Mouse (Mus musculus) erythroblast, embryonic 14.5 days (primary cell): ENCODE results near the gene Ppm1h. TPM values are rescaled to one million over a fixed set of nuclear protein-coding genes. Genes with fewer than 3 reads are reported as not detected.

Experiments used
- H3K27me3 ChIP-seq: 2 replicates; pipeline ENCODE4 v1.6.1; 2012; ENCODE audit warnings: inconsistent platforms; ENCODE audit not compliant: control insufficient read depth
- H3K36me3 ChIP-seq: 2 replicates; pipeline ENCODE4 v1.6.1; 2012; ENCODE audit warnings: mild to moderate bottlenecking, inconsistent platforms; ENCODE audit not compliant: control insufficient read depth
- H3K4me1 ChIP-seq: 2 replicates; pipeline ENCODE4 v1.6.1; 2012; ENCODE audit warnings: inconsistent platforms; ENCODE audit not compliant: control insufficient read depth
- H3K4me3 ChIP-seq: replicated peaks from 2 replicates; pipeline ENCODE3; 2012; ENCODE audit warnings: moderate library complexity, mild to moderate bottlenecking, inconsistent platforms
- H3K9me3 ChIP-seq: 2 replicates; pipeline ENCODE4 v1.6.1; 2012; ENCODE audit warnings: low read length, inconsistent platforms, mixed read lengths; ENCODE audit not compliant: control insufficient read depth
- GATA1 ChIP-seq: IDR thresholded peaks from 2 replicates; pipeline ENCODE4 v1.6.1; 2012; ENCODE audit warnings: low read length, inconsistent platforms, mixed read lengths
- TAL1 ChIP-seq: IDR thresholded peaks from 3 replicates; pipeline ENCODE4 v1.6.1; 2012; ENCODE audit warnings: low read length, inconsistent platforms, mixed read lengths
- polyA plus RNA-seq: library from polyadenylated mRNA; stranded (reverse); fragments of >175 nt; gene quantifications from 2 replicates; pipeline ENCODE4 v1.2.3, GENCODE M21; 2012

Ppm1h gene
- polyA plus RNA-seq, 1 experiment = not detected

DNA sequence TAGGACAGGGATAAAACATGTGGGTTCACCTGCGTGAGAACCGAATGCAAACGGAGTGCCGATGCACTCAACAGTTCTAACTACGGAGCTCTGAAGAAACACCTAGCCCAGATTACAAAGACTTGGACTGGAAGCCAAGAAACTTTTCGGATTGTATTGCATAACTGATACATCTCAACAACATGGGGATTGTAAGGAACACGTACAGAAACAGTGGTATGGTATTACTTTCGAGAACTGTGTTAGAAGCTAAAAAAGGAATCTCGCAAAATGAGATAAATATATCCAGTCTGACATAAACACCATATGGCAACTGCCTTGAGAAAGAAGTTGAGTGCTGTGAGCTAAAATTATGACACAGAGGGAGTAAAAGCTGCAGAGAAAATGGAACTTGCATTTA lies 311.4 kb downstream of the Ppm1h start:
- Histone ChIP-seq H3K4me1 (peaks cover 25% of the 10 kb centered on the region), H3K4me3 (no peak overlapping the region), H3K27me3 (no peaks in the 10 kb centered on the region), H3K36me3 (peaks cover 19% of the 10 kb centered on the region), H3K9me3 (no peaks in the 10 kb centered on the region)
- TF ChIP-seq TAL1 = no peak

GRCm38 (mm10) chr10:122990606-122991005 lies 312.0 kb downstream of the Ppm1h start:
- Histone ChIP-seq H3K36me3 (peaks cover 26% of the 10 kb centered on the region), H3K9me3 (no peaks in the 10 kb centered on the region), H3K27me3 (no peaks in the 10 kb centered on the region), H3K4me3 (no peak overlapping the region), H3K4me1 (peaks cover 25% of the 10 kb centered on the region)
- TF ChIP-seq TAL1 (no peak), GATA1 (no peak)

- Histone ChIP-seq H3K27me3 (no peaks in the 10 kb centered on the region), H3K4me1 (peaks cover 25% of the 10 kb centered on the region), H3K9me3 (no peaks in the 10 kb centered on the region), H3K4me3 (no peak overlapping the region), H3K36me3 (peaks cover 30% of the 10 kb centered on the region)
- TF ChIP-seq TAL1 = no peak
- no peak for TF ChIP-seq GATA1
These were observed 312.5 kb downstream of the Ppm1h start for GRCm38 (mm10) chr10:122991053-122991452.

DNA sequence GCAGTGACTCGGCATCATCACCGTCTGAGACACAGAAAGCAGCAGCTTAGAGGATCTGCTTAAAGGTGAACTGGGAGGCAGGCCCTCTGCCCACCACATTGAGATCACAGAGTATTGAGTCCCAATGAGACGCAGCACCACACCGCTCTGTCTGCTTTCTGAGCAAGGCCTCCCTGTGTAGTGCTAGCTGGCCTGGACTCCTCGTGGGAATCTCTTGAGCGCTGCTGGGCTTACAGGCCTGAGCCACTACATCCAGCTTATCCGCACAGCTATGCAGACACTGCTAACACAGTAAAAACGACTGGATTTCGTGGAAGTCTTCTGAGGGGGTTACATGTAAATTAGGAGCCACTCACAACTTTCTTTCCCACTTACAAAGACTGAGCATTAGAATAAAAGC lies 313.1 kb downstream of the Ppm1h start:
- Histone ChIP-seq H3K9me3 (no peaks in the 10 kb centered on the region), H3K36me3 (peaks cover 35% of the 10 kb centered on the region), H3K4me3 (no peak overlapping the region), H3K4me1 (peaks cover 21% of the 10 kb centered on the region), H3K27me3 (no peaks in the 10 kb centered on the region)
- TF ChIP-seq GATA1 (no peak), TAL1 (no peak)

- Histone ChIP-seq H3K4me3 (no peak overlapping the region), H3K9me3 (no peaks in the 10 kb centered on the region), H3K4me1 (peaks cover 3% of the 10 kb centered on the region; the same call in 1 of the 2 replicates), H3K27me3 (no peaks in the 10 kb centered on the region), H3K36me3 (peaks cover 61% of the 10 kb centered on the region)
- no peak for TF ChIP-seq TAL1
- no peak for TF ChIP-seq GATA1
These were observed 316.0 kb downstream of the Ppm1h start for GRCm38 (mm10) chr10:122994402-122995107.

Other genes with a start within 250 kb of the Ppm1h start
- not detected in 2 replicates for gene Avpr1a, start 230.3 kb upstream of the Ppm1h start, polyA plus RNA-seq